Mouse (Mus musculus) heart, embryonic 16.5 days (tissue): Measurements from ENCODE around the gene Aif1. TPM values are rescaled to one million over a fixed set of nuclear protein-coding genes. Genes with fewer than 3 reads are reported as not detected.

ENCODE experiments used
- ATAC-seq: fragments of 200-750 bp; cut with Nextera tagmentation; replicated peaks from 2 replicates; pipeline ENCODE4 v1.8.0; 2017; ENCODE audit warnings: moderate number of reproducible peaks; ENCODE audit not compliant: insufficient read depth, low FRiP score; ENCODE audit errors: extremely low read depth
- H3K27ac ChIP-seq: fragments of 300-500 bp; sonication (generic); 2 replicates; pipeline ENCODE4 v1.5.1; 2014; ENCODE audit warnings: mild to moderate bottlenecking, low read length, control low read depth, moderate library complexity
- H3K27me3 ChIP-seq: fragments of 300-500 bp; sonication (generic); 2 replicates; pipeline ENCODE4 v1.6.1; 2014; ENCODE audit warnings: low read length, mixed read lengths; ENCODE audit not compliant: control insufficient read depth, insufficient read depth
- H3K36me3 ChIP-seq: fragments of 300-500 bp; sonication (generic); 2 replicates; pipeline ENCODE4 v1.6.1; 2014; ENCODE audit not compliant: control insufficient read depth, insufficient read depth
- H3K4me1 ChIP-seq: fragments of 300-500 bp; sonication (generic); 2 replicates; pipeline ENCODE4 v1.6.1; 2014; ENCODE audit warnings: low read length, mixed read lengths; ENCODE audit not compliant: control insufficient read depth, insufficient read depth
- H3K4me2 ChIP-seq: fragments of 300-500 bp; sonication (generic); 2 replicates; pipeline ENCODE4 v1.6.1; 2014; ENCODE audit warnings: low read depth, mild to moderate bottlenecking, control low read depth, low read length
- H3K4me3 ChIP-seq: fragments of 300-500 bp; sonication (generic); 2 replicates; pipeline ENCODE4 v1.5.1; 2014; ENCODE audit warnings: mild to moderate bottlenecking, control low read depth, low read length
- H3K9ac ChIP-seq: fragments of 300-500 bp; sonication (generic); 2 replicates; pipeline ENCODE4 v1.6.1; 2014; ENCODE audit warnings: low read length, control low read depth
- H3K9me3 ChIP-seq: fragments of 300-500 bp; sonication (generic); replicated peaks from 2 replicates; pipeline ENCODE4 v1.6.1; 2016; ENCODE audit warnings: low read length; ENCODE audit not compliant: control insufficient read depth
- WGBS: fragments of 180-500 bp; shearing (Covaris S2); extraction: QIAGEN DNeasy Blood & Tissue Kit; methylation state at CpG from one replicate; pipeline ENCODE4 v1.1.7; 2014; 5-methylcytosine and 5-hydroxymethylcytosine counted together
- polyA plus RNA-seq: library from polyadenylated mRNA; unstranded; fragments of >200 nt; fragmentation: Nextera tagmentation; extraction: Ambion mirVana; gene quantifications from 2 replicates; pipeline ENCODE4 v1.2.1, GENCODE M21; 2015

Gene Aif1
- polyA plus RNA-seq, 1 experiment from 2014 or later, result 10.9 TPM

DNA sequence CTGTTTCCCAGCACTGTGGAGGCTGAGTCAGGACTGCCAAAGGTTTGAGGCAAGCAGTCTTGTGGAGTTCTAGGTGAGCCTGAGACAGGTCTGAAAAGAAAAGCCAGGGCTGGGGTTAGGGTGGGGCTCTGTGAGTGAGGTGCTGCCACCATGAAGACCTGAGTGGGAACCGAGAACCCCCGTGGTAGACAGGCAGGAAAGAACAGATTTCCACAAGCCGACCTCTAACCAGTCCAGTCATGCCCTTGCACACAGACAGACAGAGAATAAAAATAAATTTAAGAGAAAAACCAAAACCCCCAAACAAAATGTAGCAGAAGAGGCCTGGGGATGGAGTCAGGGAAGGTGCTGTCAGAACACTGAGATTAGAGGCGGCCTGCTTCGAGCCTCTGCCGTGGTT lies 486 bp downstream of the Aif1 start:
- no peaks in the 10 kb centered on the region for H3K36me3 ChIP-seq
- H3K27ac ChIP-seq, result no peak overlapping the region
- H3K4me1 ChIP-seq, result no peaks in the 10 kb centered on the region; the same call in 1 of the 2 replicates
- ATAC-seq, result no peak
- 70% methylated on average over 6 of the region's 6 CpGs for WGBS
- H3K9ac ChIP-seq, result no peak overlapping the region
- no peaks in the 10 kb centered on the region for H3K9me3 ChIP-seq
- H3K4me2 ChIP-seq, result no peak overlapping the region
- no peaks in the 10 kb centered on the region for H3K27me3 ChIP-seq
- H3K4me3 ChIP-seq, result no peak overlapping the region

- 62% methylated on average over 8 of the region's 8 CpGs for WGBS
These were observed 1.5 kb downstream of the Aif1 start for GRCm38 (mm10) chr17:35174201-35174977.

DNA sequence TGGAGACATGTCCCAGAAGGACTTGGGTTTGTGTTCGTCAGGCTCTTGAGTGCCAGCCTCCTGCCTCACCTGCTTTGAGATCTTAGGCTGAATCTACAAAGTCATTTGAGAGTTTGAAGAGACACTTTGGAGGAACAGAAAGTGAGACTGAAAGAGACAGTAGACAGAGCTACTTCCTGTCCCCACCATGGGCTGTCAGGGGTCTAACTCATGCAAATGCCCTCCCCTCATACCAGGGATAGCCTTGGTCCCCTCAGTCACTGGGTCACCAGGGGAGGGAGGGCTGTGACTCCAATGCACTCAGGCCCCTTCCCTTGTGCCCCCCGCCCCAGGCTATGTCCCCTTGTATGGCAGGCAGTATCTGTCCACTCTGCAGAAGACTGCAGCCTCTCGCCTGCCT lies 2.5 kb downstream of the Aif1 start:
- Histone ChIP-seq H3K4me1 (no peaks in the 10 kb centered on the region; the same call in 1 of the 2 replicates), H3K4me3 (no peak overlapping the region), H3K4me2 (no peak overlapping the region), H3K9ac (no peak overlapping the region), H3K27ac (peak overlapping the region; percentile 42; the same call in 1 of the 2 replicates), H3K9me3 (no peaks in the 10 kb centered on the region), H3K36me3 (no peaks in the 10 kb centered on the region), H3K27me3 (no peaks in the 10 kb centered on the region)
- no peak for ATAC-seq
- WGBS, result 55% methylated on average over 3 of the region's 3 CpGs

More at GRCm38 (mm10) chr17:35174201-35174977, 1.5 kb downstream of the Aif1 start:
- no peaks in the 10 kb centered on the region; the same call in 1 of the 2 replicates for H3K4me1 ChIP-seq
- H3K27ac ChIP-seq, result no peak overlapping the region
- no peaks in the 10 kb centered on the region for H3K36me3 ChIP-seq
- no peaks in the 10 kb centered on the region for H3K27me3 ChIP-seq
- H3K9ac ChIP-seq, result no peak overlapping the region
- no peaks in the 10 kb centered on the region for H3K9me3 ChIP-seq
- no peak overlapping the region for H3K4me2 ChIP-seq
- H3K4me3 ChIP-seq, result no peak overlapping the region
- ATAC-seq, result no peak

DNA sequence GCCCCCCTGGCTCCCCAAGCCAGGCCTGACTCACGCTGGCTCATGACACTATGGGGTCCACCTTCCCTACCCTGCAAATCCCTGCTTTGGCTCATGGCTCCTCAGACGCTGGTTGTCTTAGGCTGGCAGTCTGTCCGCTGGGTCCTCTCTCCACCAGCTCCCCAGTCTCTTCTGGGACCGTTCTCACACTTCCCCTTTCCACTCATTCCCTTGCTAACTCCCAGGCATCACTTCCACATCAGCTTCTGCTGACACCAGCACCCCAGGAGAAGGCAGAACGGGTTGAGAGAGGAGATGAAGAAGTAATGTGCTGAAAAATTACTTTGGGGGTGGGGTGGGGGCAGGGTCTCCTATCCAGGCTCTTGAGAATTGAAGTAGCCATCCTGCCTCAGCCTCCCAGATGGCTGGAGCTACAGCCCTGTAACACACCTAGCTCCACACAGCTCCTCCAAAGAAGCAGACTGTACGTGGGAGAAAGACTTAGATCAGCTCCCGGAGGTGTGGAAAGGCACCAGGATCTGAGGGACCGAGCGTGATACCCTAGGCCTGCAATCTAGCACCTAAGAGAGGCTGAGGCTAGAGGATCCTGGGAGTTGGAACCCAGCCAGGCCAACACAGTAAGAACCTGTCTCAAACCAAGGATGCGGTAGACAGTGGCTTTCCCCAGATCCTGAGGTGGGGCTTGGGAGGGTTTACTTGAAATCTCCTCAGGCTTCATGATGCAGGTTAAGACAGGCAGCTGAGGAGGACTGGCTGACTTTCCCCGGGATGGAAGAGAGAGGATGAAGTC lies 3.2 kb downstream of the Aif1 start:
- Histone ChIP-seq H3K27ac (peak overlapping the region; percentile 42; the same call in 1 of the 2 replicates), H3K36me3 (no peaks in the 10 kb centered on the region), H3K4me3 (no peak overlapping the region), H3K4me2 (no peak overlapping the region), H3K27me3 (no peaks in the 10 kb centered on the region), H3K4me1 (no peaks in the 10 kb centered on the region; the same call in 1 of the 2 replicates), H3K9ac (no peak overlapping the region), H3K9me3 (no peaks in the 10 kb centered on the region)
- no peak for ATAC-seq
- WGBS, result 54% methylated on average over 11 of the region's 11 CpGs

GRCm38 (mm10) chr17:35168541-35169207 lies 7.2 kb downstream of the Aif1 start:
- H3K4me1 ChIP-seq, result peaks cover 7% of the 10 kb centered on the region
- no peak overlapping the region for H3K9ac ChIP-seq
- no peak overlapping the region for H3K4me2 ChIP-seq
- WGBS, result 18% methylated on average over 4 of the region's 4 CpGs
- H3K9me3 ChIP-seq, result no peaks in the 10 kb centered on the region
- H3K27me3 ChIP-seq, result no peaks in the 10 kb centered on the region
- H3K27ac ChIP-seq, result 0 out of 2 replicates have a peak overlapping the region, but pooled peaks have one; percentile 7
- H3K4me3 ChIP-seq, result no peak overlapping the region
- H3K36me3 ChIP-seq, result no peaks in the 10 kb centered on the region
- no peak for ATAC-seq

GRCm38 (mm10) chr17:35167794-35168193 lies 8.1 kb downstream of the Aif1 start:
- Histone ChIP-seq H3K4me2 (no peak overlapping the region), H3K36me3 (no peaks in the 10 kb centered on the region), H3K9me3 (no peaks in the 10 kb centered on the region), H3K4me3 (no peak overlapping the region), H3K27ac (no peak overlapping the region), H3K27me3 (no peaks in the 10 kb centered on the region), H3K4me1 (peaks cover 10% of the 10 kb centered on the region), H3K9ac (no peak overlapping the region)
- 80% methylated on average over 7 of the region's 7 CpGs for WGBS
- no peak for ATAC-seq

DNA sequence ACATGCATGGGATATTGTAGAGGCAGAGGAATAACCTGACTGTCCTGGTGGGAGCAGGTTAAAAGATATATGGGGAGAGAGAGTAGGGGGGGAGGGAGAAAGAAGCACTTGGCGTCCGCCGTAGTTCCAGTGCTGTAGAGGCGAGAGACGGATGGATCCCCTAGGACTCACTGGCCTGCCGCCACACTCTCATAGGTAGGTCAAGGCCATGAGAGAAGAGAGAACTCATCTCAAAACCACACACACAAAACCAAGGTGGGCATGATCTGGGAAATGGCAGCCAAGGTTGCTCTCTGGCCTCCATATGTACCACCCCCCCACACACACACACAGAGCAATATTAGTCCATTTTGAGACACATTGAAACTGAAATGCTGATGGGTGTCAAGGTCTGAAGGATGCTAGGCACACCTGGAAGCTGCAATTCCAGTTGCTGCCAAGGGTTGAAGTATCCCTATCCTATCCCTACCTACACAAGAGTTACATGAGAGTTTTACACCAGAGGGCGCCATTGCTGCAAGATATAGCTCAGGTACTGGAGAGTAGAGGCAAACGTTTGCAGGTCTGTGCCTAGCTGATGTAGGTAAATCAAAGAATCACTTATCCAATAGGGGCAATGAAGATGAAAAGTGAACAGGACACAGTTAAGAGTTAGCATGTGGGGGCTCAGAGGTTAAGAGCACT lies 9.4 kb downstream of the Aif1 start:
- H3K4me3 ChIP-seq, result no peak overlapping the region
- H3K9me3 ChIP-seq, result no peaks in the 10 kb centered on the region
- no peaks in the 10 kb centered on the region for H3K27me3 ChIP-seq
- ATAC-seq, result no peak
- H3K4me2 ChIP-seq, result no peak overlapping the region; the same call in 1 of the 2 replicates
- peak overlapping the region; percentile 93; the same call in 1 of the 2 replicates for H3K27ac ChIP-seq
- H3K4me1 ChIP-seq, result peaks cover 23% of the 10 kb centered on the region
- peak overlapping the region; percentile 13; the same call in 1 of the 2 replicates for H3K9ac ChIP-seq
- WGBS, result 69% methylated on average over 8 of the region's 8 CpGs
- peaks cover 7% of the 10 kb centered on the region for H3K36me3 ChIP-seq

- H3K4me3 ChIP-seq, result peak overlapping the region; percentile 49
- H3K36me3 ChIP-seq, result peaks cover 16% of the 10 kb centered on the region
- H3K27me3 ChIP-seq, result no peaks in the 10 kb centered on the region
- peaks cover 23% of the 10 kb centered on the region for H3K4me1 ChIP-seq
- H3K4me2 ChIP-seq, result peak overlapping the region; percentile 67
- H3K9ac ChIP-seq, result peak overlapping the region; percentile 51
- peak; percentile 76 for ATAC-seq
- H3K27ac ChIP-seq, result peak overlapping the region; percentile 93
- WGBS, result 23% methylated on average over 12 of the region's 12 CpGs
- no peaks in the 10 kb centered on the region for H3K9me3 ChIP-seq
These were observed 10.3 kb downstream of the Aif1 start for GRCm38 (mm10) chr17:35165451-35166155.
